Mouse (Mus musculus): ENCODE data around the gene Usp13. TPM values are rescaled to one million over a fixed set of nuclear protein-coding genes. Genes with fewer than 3 reads are reported as not detected.

Gene Usp13
- polyA plus RNA-seq (2016; fragmentation: Nextera tagmentation; extraction: Ambion mirVana) = 5.8 and 7.5 TPM in 2 replicates

GRCm38 (mm10) chr3:32817357-32818326 is at the start of gene Usp13:
Gene Usp13, plus strand, starts transcription at chr3:32817546.
- H3K27me3 ChIP-seq (ENCODE audit: poor library complexity, severe bottlenecking) = no peaks in the 10 kb centered on the region
- peak within 1 kb of the TSS; percentile 95 for H3K27ac ChIP-seq
- DNase-seq (ENCODE audit: extremely low spot score, low spot score) = peak; percentile 80
- peaks cover 20% of the 10 kb centered on the region for H3K4me1 ChIP-seq
- no peaks in the 10 kb centered on the region for H3K9me3 ChIP-seq
- H3K36me3 ChIP-seq (replicated peaks) = no peaks in the 10 kb centered on the region
- peak within 1 kb of the TSS; percentile 85 for H3K4me3 ChIP-seq
- under 1% methylated on average over 84 of the region's 84 CpGs for WGBS

- H3K36me3 ChIP-seq (replicated peaks) = no peaks in the 10 kb centered on the region
- WGBS = 89% methylated on average over 2 of the region's 2 CpGs
- H3K27ac ChIP-seq = no peak overlapping the region
- DNase-seq (ENCODE audit: extremely low spot score, low spot score) = no peak
- H3K27me3 ChIP-seq (ENCODE audit: poor library complexity, severe bottlenecking) = no peaks in the 10 kb centered on the region
- no peak overlapping the region for H3K4me3 ChIP-seq
- no peaks in the 10 kb centered on the region for H3K4me1 ChIP-seq
- no peaks in the 10 kb centered on the region for H3K9me3 ChIP-seq
Measured at GRCm38 (mm10) chr3:32770781-32771180, 46.6 kb upstream of the Usp13 start.

DNA sequence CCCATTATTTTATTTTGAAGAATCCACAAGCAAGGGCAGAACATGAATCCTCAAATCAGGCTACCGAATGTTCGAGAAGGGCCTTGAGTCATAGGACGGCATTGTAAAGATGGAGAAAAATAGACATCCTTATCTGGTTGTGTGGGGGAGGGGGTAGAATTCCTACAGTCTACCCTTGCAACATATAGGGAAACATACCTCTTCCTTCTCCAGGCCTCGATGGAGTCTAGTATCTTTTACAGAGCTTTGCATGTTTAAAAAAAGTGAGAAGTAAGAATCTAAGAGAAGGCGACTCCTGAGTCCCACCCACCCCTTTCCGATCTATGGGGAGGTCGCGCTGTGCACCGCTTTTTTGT is 367 bp upstream of the Usp13 start:
- peaks cover 15% of the 10 kb centered on the region for H3K4me1 ChIP-seq
- H3K9me3 ChIP-seq = no peaks in the 10 kb centered on the region
- DNase-seq (ENCODE audit: extremely low spot score, low spot score) = no peak
- no peaks in the 10 kb centered on the region for H3K36me3 ChIP-seq (replicated peaks)
- peak overlapping the region; percentile 95 for H3K27ac ChIP-seq
- peak overlapping the region; percentile 85 for H3K4me3 ChIP-seq
- WGBS = 11% methylated on average over 9 of the region's 9 CpGs
- no peaks in the 10 kb centered on the region for H3K27me3 ChIP-seq (ENCODE audit: poor library complexity, severe bottlenecking)

GRCm38 (mm10) chr3:32818327-32818900 is 1.1 kb downstream of the Usp13 start:
- Histone ChIP-seq H3K4me3 (peak overlapping the region; percentile 85), H3K27me3 (ENCODE audit: poor library complexity, severe bottlenecking) (no peaks in the 10 kb centered on the region), H3K9me3 (no peaks in the 10 kb centered on the region), H3K4me1 (peaks cover 25% of the 10 kb centered on the region), H3K27ac (peak overlapping the region; percentile 95; the same call in 1 of the 2 replicates), H3K36me3 (replicated peaks) (no peaks in the 10 kb centered on the region)
- 8% methylated on average over 12 of the region's 12 CpGs for WGBS
- peak; percentile 21 for DNase-seq (ENCODE audit: extremely low spot score, low spot score)

GRCm38 (mm10) chr3:32822620-32823019 is 5.3 kb downstream of the Usp13 start:
- H3K4me1 ChIP-seq = peaks cover 21% of the 10 kb centered on the region
- 59% methylated on average over 3 of the region's 3 CpGs for WGBS
- no peaks in the 10 kb centered on the region for H3K36me3 ChIP-seq (replicated peaks)
- H3K27ac ChIP-seq = no peak overlapping the region
- no peak overlapping the region for H3K4me3 ChIP-seq
- no peaks in the 10 kb centered on the region for H3K9me3 ChIP-seq
- no peaks in the 10 kb centered on the region for H3K27me3 ChIP-seq (ENCODE audit: poor library complexity, severe bottlenecking)
- no peak for DNase-seq (ENCODE audit: extremely low spot score, low spot score)

DNA sequence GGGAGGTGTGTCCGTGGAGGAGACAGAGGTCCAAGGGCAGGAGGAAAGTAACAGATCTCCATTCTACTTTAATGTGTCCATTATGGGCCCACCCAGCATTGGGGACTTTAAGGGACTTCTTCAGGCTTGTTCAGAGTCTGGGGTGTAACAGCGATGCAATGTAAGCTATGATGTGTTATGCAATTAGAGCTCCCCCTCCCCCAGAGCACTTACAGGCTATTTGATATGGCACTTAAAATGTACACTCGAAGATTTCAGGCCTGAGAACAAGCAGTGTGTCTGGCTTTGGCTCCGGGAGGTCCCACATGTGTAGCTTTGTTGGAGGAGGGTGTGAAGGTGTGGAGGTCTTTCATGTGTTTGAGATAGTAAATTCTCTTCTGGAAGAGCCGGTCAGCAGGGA is 7.6 kb downstream of the Usp13 start:
- no peak for DNase-seq (ENCODE audit: extremely low spot score, low spot score)
- Histone ChIP-seq H3K4me3 (no peak overlapping the region), H3K9me3 (no peaks in the 10 kb centered on the region), H3K36me3 (replicated peaks) (no peaks in the 10 kb centered on the region), H3K4me1 (peaks cover 11% of the 10 kb centered on the region; the same call in 1 of the 2 replicates), H3K27ac (no peak overlapping the region), H3K27me3 (ENCODE audit: poor library complexity, severe bottlenecking) (no peaks in the 10 kb centered on the region)
- WGBS = 93% methylated on average over 5 of the region's 5 CpGs

GRCm38 (mm10) chr3:32825964-32826479 is 8.7 kb downstream of the Usp13 start:
- Histone ChIP-seq H3K4me1 (peaks cover 11% of the 10 kb centered on the region; the same call in 1 of the 2 replicates), H3K27me3 (ENCODE audit: poor library complexity, severe bottlenecking) (no peaks in the 10 kb centered on the region), H3K4me3 (no peak overlapping the region), H3K9me3 (no peaks in the 10 kb centered on the region), H3K36me3 (replicated peaks) (no peaks in the 10 kb centered on the region), H3K27ac (no peak overlapping the region)
- 92% methylated on average over 3 of the region's 3 CpGs for WGBS
- no peak for DNase-seq (ENCODE audit: extremely low spot score, low spot score)

DNA sequence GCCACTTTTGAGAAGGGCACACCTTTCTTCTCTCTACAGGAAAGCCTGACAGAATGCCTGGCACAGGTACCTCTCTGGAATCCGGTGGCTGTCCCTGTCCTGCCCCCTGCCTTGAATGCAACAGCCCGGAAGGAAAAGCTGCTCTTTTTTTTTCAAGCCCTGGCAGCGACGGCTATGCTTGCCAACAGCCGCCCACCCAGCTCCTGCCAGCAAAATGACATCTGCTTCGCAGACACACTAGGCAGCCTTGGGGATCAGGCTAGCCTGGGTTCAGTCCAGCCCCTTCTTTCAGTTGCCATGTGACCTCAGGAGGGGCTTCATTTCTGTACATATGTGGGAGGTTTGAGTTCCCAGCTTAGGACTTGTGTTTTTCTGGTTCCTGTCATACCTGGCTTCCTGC is 9.4 kb downstream of the Usp13 start:
- no peak for DNase-seq (ENCODE audit: extremely low spot score, low spot score)
- Histone ChIP-seq H3K4me3 (no peak overlapping the region), H3K27me3 (ENCODE audit: poor library complexity, severe bottlenecking) (no peaks in the 10 kb centered on the region), H3K36me3 (replicated peaks) (no peaks in the 10 kb centered on the region), H3K9me3 (no peaks in the 10 kb centered on the region), H3K4me1 (peaks cover 11% of the 10 kb centered on the region; the same call in 1 of the 2 replicates), H3K27ac (no peak overlapping the region)
- 86% methylated on average over 6 of the region's 6 CpGs for WGBS

DNA sequence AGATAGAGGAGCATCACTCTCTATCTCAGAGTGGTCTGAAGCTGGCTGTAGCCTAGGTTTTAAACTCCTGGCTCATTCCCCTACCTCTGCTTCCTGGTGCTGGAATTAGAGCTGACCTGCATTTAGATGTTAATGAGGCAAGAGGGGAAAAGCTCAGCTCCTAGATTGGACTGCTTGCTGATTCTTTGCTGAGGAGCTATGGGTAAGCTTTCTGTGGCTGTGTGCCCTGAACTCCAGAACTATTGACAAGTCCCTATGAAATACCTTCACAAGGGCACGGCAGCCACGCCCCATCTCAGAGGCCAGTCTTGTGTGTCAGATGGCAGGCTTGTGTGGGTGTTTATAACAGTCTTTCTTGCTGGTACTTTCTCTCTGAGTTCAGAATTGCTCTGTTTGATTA is 16.5 kb downstream of the Usp13 start:
- H3K27ac ChIP-seq = no peak overlapping the region
- peaks cover 5% of the 10 kb centered on the region for H3K36me3 ChIP-seq (replicated peaks)
- 48% methylated on average over 2 of the region's 2 CpGs for WGBS
- DNase-seq (ENCODE audit: extremely low spot score, low spot score) = no peak
- H3K4me1 ChIP-seq = peaks cover 4% of the 10 kb centered on the region
- no peaks in the 10 kb centered on the region for H3K27me3 ChIP-seq (ENCODE audit: poor library complexity, severe bottlenecking)
- H3K4me3 ChIP-seq = no peak overlapping the region
- H3K9me3 ChIP-seq = no peaks in the 10 kb centered on the region

DNA sequence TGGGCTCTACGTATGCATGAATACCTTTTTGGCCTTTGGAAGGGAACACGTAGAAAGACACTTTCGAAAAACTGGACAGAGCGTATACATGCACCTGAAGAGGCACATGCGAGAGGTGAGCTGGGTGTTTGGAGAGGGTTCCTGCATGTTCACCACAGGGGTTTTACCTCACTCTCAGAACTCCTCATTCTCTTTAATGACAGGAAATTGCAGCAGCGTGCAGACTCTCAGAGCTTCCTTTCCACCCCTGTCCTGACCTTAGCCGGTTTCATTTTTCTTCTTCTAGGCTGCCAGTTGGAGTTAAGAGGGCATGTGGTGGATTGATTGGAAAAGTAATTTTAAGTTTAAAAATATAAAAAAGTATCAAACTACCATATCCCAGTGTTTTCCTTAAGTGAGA is 20.5 kb downstream of the Usp13 start:
- peaks cover 4% of the 10 kb centered on the region for H3K4me1 ChIP-seq
- H3K27ac ChIP-seq = no peak overlapping the region
- no peaks in the 10 kb centered on the region for H3K9me3 ChIP-seq
- H3K4me3 ChIP-seq = no peak overlapping the region
- DNase-seq (ENCODE audit: extremely low spot score, low spot score) = no peak
- H3K36me3 ChIP-seq (replicated peaks) = peaks cover 20% of the 10 kb centered on the region
- WGBS = 88% methylated on average over 7 of the region's 7 CpGs
- H3K27me3 ChIP-seq (ENCODE audit: poor library complexity, severe bottlenecking) = no peaks in the 10 kb centered on the region

DNA sequence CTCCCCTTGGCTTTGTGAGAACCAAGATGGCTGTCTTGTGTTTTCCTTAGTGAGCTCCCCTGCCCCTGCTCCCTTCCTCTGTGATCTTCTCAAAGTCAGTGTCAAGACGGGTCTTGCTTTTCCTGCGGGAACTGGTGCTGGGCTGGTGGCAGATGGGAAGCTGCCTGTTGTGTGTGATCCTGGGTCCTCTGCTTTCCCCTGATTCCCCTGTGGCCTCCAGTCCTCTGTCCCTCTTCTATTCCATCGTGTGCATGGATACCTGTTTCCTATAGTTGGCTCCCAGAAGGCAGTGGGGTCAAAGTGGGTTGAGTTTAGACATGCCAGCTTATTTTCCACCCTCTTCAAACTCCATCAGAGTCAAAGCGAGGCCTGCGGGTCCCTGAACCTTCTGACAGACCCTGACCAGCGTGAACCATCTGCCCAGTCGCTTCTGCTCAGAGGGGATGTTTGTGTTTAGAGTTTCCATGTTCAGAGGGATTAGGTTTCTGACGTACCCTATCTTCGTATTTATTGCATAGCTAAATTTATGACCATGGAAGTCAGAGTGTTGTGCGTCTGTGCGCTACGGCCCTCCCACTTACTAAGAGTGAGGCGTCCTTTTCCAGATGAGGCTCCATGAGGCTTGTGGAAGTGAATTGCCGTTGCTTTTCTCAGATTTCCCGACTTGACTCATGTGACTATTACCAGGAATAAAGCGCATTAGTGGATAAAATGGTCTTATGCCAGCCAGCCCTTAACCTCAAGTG is 39.2 kb downstream of the Usp13 start:
- H3K4me1 ChIP-seq = no peaks in the 10 kb centered on the region
- no peak overlapping the region for H3K27ac ChIP-seq
- no peaks in the 10 kb centered on the region for H3K9me3 ChIP-seq
- no peaks in the 10 kb centered on the region for H3K27me3 ChIP-seq (ENCODE audit: poor library complexity, severe bottlenecking)
- DNase-seq (ENCODE audit: extremely low spot score, low spot score) = no peak
- no peak overlapping the region for H3K4me3 ChIP-seq
- peaks cover 5% of the 10 kb centered on the region for H3K36me3 ChIP-seq (replicated peaks)
- WGBS = 94% methylated on average over 16 of the region's 16 CpGs

GRCm38 (mm10) chr3:32871081-32871480 is 53.7 kb downstream of the Usp13 start:
- Histone ChIP-seq H3K27me3 (ENCODE audit: poor library complexity, severe bottlenecking) (no peaks in the 10 kb centered on the region), H3K9me3 (no peaks in the 10 kb centered on the region; the same call in 1 of the 2 replicates), H3K36me3 (replicated peaks) (peaks cover 35% of the 10 kb centered on the region), H3K4me1 (no peaks in the 10 kb centered on the region), H3K27ac (no peak overlapping the region), H3K4me3 (no peak overlapping the region)
- no peak for DNase-seq (ENCODE audit: extremely low spot score, low spot score)
- WGBS = 95% methylated on average over 3 of the region's 3 CpGs

Measured in forebrain, embryonic 10.5 days (tissue).